Mouse (Mus musculus) forebrain, embryonic 14.5 days (tissue): Measurements from ENCODE around the gene Atg3. TPM values are rescaled to one million over a fixed set of nuclear protein-coding genes. Genes with fewer than 3 reads are reported as not detected.

Source experiments
- ATAC-seq: fragments of 200-750 bp; cut with Nextera tagmentation; 2 replicates; pipeline ENCODE4 v1.8.0; 2017; ENCODE audit warnings: mild to moderate bottlenecking, moderate library complexity
- DNase-seq: peaks from one replicate; pipeline ENCODE4 v3.0.0-alpha.2; 2015; ENCODE audit warnings: low spot score
- H3K27ac ChIP-seq: fragments of 300-500 bp; sonication (generic); 2 replicates; pipeline ENCODE4 v1.5.1; 2014; ENCODE audit warnings: low read depth, mild to moderate bottlenecking, control low read depth, low read length, moderate library complexity
- H3K27me3 ChIP-seq: fragments of 300-500 bp; sonication (generic); replicated peaks from 2 replicates; pipeline ENCODE4 v1.6.1; 2014; ENCODE audit warnings: low read length, control low read depth, mixed read lengths; ENCODE audit not compliant: control insufficient read depth, insufficient read depth
- H3K36me3 ChIP-seq: fragments of 300-500 bp; sonication (generic); 2 replicates; pipeline ENCODE4 v1.6.1; 2014; ENCODE audit warnings: low read length, control low read depth; ENCODE audit not compliant: control insufficient read depth, insufficient read depth
- H3K4me1 ChIP-seq: fragments of 300-500 bp; sonication (generic); 2 replicates; pipeline ENCODE4 v1.6.1; 2014; ENCODE audit warnings: antibody characterized with exemption, low read length, control low read depth; ENCODE audit not compliant: control insufficient read depth, insufficient read depth
- H3K4me2 ChIP-seq: fragments of 300-500 bp; sonication (generic); 2 replicates; pipeline ENCODE4 v1.6.1; 2014; ENCODE audit warnings: mild to moderate bottlenecking, control low read depth, low read length
- H3K4me3 ChIP-seq: fragments of 300-500 bp; sonication (generic); 2 replicates; pipeline ENCODE4 v1.5.1; 2014; ENCODE audit warnings: low read depth, low read length, control low read depth
- H3K9ac ChIP-seq: fragments of 300-500 bp; sonication (generic); 2 replicates; pipeline ENCODE4 v1.6.1; 2014; ENCODE audit warnings: mild to moderate bottlenecking, low read length, control low read depth, moderate library complexity
- H3K9me3 ChIP-seq: fragments of 300-500 bp; sonication (generic); replicated peaks from 2 replicates; pipeline ENCODE4 v1.6.1; 2016; ENCODE audit warnings: low read length, control low read depth, mixed read lengths; ENCODE audit not compliant: control insufficient read depth
- WGBS: fragments of 180-500 bp; shearing (Covaris S2); extraction: QIAGEN DNeasy Blood & Tissue Kit; methylation state at CpG from one replicate; pipeline ENCODE4 v1.1.7; 2014; 5-methylcytosine and 5-hydroxymethylcytosine counted together
- polyA plus RNA-seq: library from polyadenylated mRNA; unstranded; fragments of >200 nt; fragmentation: Nextera tagmentation; extraction: Ambion mirVana; gene quantifications from 2 replicates; pipeline ENCODE4 v1.2.1, GENCODE M21; 2014

The Atg3 gene
- polyA plus RNA-seq, 1 experiment from 2014 or later = 41.2 TPM

DNA sequence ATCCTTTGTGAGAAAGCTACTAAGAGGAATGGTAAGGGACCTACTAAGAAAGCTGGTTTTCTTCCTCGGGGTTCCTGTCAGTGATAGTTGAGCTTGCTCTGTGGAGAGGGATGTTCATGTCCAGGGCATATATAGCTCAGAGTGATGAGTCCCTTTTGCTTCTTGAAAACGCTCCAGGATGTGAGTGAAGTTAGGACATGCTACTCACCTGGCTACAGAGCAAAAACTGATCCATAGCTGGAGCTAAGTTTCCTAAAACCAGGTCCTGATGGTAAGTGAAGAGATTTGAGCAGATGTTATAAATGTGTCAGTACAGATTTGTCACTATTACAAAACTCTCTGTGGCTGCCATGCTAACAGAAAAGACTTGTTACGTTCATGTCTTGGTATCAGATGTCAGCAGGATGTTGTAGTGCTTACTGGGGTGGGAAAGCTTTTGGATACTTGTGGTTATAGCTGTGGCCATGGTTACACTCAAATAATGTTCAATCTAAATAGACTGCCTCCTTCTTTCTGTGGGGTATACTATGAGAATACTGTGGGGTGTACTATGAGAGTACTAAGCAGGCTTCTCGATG, 65.9 kb downstream of the Atg3 start:
- no peaks in the 10 kb centered on the region for H3K27me3 ChIP-seq
- H3K36me3 ChIP-seq = no peaks in the 10 kb centered on the region
- H3K4me1 ChIP-seq = no peaks in the 10 kb centered on the region
- ATAC-seq = no peak
- 63% methylated on average over 4 of the region's 4 CpGs for WGBS
- no peak overlapping the region for H3K9ac ChIP-seq
- no peak overlapping the region for H3K4me3 ChIP-seq
- no peaks in the 10 kb centered on the region for H3K9me3 ChIP-seq
- no peak overlapping the region for H3K4me2 ChIP-seq
- DNase-seq = no peak
- H3K27ac ChIP-seq = no peak overlapping the region

DNA sequence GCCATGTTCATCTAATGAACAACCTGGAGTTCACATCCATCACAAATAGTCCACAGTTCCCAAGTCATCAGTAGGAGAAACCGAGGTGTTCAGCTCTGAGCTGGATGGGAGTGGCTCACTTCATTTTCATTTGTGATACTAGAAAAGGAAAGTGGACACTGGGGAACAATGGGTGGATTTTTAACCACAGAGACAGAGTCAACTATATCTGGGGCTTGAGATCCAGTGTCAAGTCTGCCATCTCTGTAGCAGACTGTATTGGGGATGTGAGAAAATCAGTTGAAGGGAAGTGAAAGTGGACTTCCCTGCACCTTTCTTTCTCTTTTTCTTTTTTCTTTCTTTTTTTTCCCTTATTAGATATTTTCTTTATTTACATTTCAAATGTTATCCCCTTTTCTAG, 68.4 kb downstream of the Atg3 start:
- Histone ChIP-seq H3K4me1 (no peaks in the 10 kb centered on the region), H3K4me2 (no peak overlapping the region), H3K36me3 (no peaks in the 10 kb centered on the region), H3K9ac (no peak overlapping the region), H3K27ac (no peak overlapping the region), H3K27me3 (no peaks in the 10 kb centered on the region), H3K9me3 (no peaks in the 10 kb centered on the region), H3K4me3 (no peak overlapping the region)
- 41% methylated on average over 1 of the region's 1 CpGs for WGBS
- DNase-seq = no peak
- no peak for ATAC-seq

GRCm38 (mm10) chr16:45231296-45231695, 72.7 kb downstream of the Atg3 start:
- Histone ChIP-seq H3K4me2 (no peak overlapping the region), H3K36me3 (no peaks in the 10 kb centered on the region), H3K27ac (no peak overlapping the region), H3K9ac (no peak overlapping the region), H3K9me3 (no peaks in the 10 kb centered on the region), H3K4me3 (no peak overlapping the region), H3K27me3 (no peaks in the 10 kb centered on the region), H3K4me1 (no peaks in the 10 kb centered on the region)
- DNase-seq (no peak), ATAC-seq (no peak)
- WGBS = 95% methylated on average over 1 of the region's 1 CpGs

- DNase-seq = no peak
- Histone ChIP-seq H3K4me2 (no peak overlapping the region), H3K27me3 (no peaks in the 10 kb centered on the region), H3K9me3 (no peaks in the 10 kb centered on the region), H3K4me3 (no peak overlapping the region), H3K4me1 (no peaks in the 10 kb centered on the region), H3K36me3 (no peaks in the 10 kb centered on the region), H3K27ac (no peak overlapping the region), H3K9ac (no peak overlapping the region)
- WGBS = 65% methylated on average over 3 of the region's 3 CpGs
- ATAC-seq = no peak
These were observed 74.4 kb downstream of the Atg3 start for GRCm38 (mm10) chr16:45233007-45233406.

Other genes starting within 250 kb of the Atg3 start
- not detected in 2 replicates for gene Cd200r3, start 215.1 kb upstream of the Atg3 start, polyA plus RNA-seq
- 14.1 and 22.6 TPM in 2 replicates for gene Ccdc80, start 65.4 kb upstream of the Atg3 start, polyA plus RNA-seq
- gene Slc35a5, start 79 bp upstream of the Atg3 start, polyA plus RNA-seq = 24.4 and 31.5 TPM in 2 replicates
- gene Btla, start 65.5 kb downstream of the Atg3 start, polyA plus RNA-seq = 0.09 and 0.13 TPM in 2 replicates